Mouse (Mus musculus) liver, adult 2 months (tissue): ENCODE data around the gene Mpo. TPM values are rescaled to one million over a fixed set of nuclear protein-coding genes. Genes with fewer than 3 reads are reported as not detected.
A peak's percentile ranks its signal among the peaks of the same experiment; 100 is the strongest.

Source experiments
- DNase-seq: peaks from one replicate; pipeline ENCODE4 v3.0.0-alpha.2; 2011; ENCODE audit warnings: low read depth, low spot score; ENCODE audit errors: extremely low read depth
- H3K27ac ChIP-seq: fragments of 200-500 bp; replicated peaks from 2 replicates; pipeline ENCODE4 v1.5.1; 2012; ENCODE audit warnings: low read depth, mild to moderate bottlenecking, control low read depth, inconsistent platforms, low read length; ENCODE audit not compliant: insufficient read depth
- H3K27me3 ChIP-seq: fragments of 200-500 bp; 2 replicates; pipeline ENCODE4 v1.6.1; 2012; ENCODE audit warnings: mild to moderate bottlenecking, moderate library complexity, low read length, inconsistent platforms; ENCODE audit not compliant: control insufficient read depth, insufficient read depth
- H3K36me3 ChIP-seq: fragments of 200-500 bp; 2 replicates; pipeline ENCODE4 v1.6.1; 2012; ENCODE audit warnings: low read length, inconsistent platforms; ENCODE audit not compliant: control insufficient read depth, insufficient read depth
- H3K4me1 ChIP-seq: fragments of 200-500 bp; 2 replicates; pipeline ENCODE4 v1.6.1; 2011; ENCODE audit warnings: low read length; ENCODE audit not compliant: control insufficient read depth, insufficient read depth
- H3K4me3 ChIP-seq: fragments of 200-500 bp; 2 replicates; pipeline ENCODE4 v1.5.1; 2011; ENCODE audit warnings: low read depth, mild to moderate bottlenecking, control low read depth, low read length, moderate library complexity; ENCODE audit not compliant: insufficient read depth
- H3K79me2 ChIP-seq: fragments of 200-500 bp; 2 replicates; pipeline ENCODE4 v1.6.1; 2012; ENCODE audit warnings: inconsistent platforms, mild to moderate bottlenecking, low read length, moderate library complexity; ENCODE audit not compliant: control insufficient read depth, insufficient read depth
- H3K9ac ChIP-seq: fragments of 200-500 bp; 2 replicates; pipeline ENCODE4 v1.6.1; 2012; ENCODE audit warnings: low read depth, mild to moderate bottlenecking, control low read depth, inconsistent platforms, low read length
- CTCF ChIP-seq: fragments of 200-500 bp; IDR thresholded peaks from 2 replicates; pipeline ENCODE4 v1.5.1; 2011; ENCODE audit warnings: low read depth, low read length, control low read depth
- POLR2A ChIP-seq: fragments of 200-500 bp; IDR thresholded peaks from 2 replicates; pipeline ENCODE4 v1.6.1; 2011; ENCODE audit warnings: low read length, control low read depth; ENCODE audit not compliant: insufficient read depth; ENCODE audit errors: extremely low read depth
- WGBS: fragments of 180-500 bp; shearing (Covaris S2); methylation state at CpG from one replicate; pipeline ENCODE4 v1.1.7; 2018; 5-methylcytosine and 5-hydroxymethylcytosine counted together
- polyA plus RNA-seq: library from polyadenylated mRNA; depleted of rRNA; stranded (reverse); fragments of >200 nt; gene quantifications from 2 replicates; pipeline ENCODE4 v1.2.3, GENCODE M21; 2012
- total RNA-seq: library from RNA; depleted of rRNA; stranded (reverse); fragments of >200 nt; gene quantifications from 2 replicates; pipeline ENCODE4 v1.2.3, GENCODE M21; 2014

The Mpo gene
- total and polyA plus RNA-seq, 2 experiments, result 0.06 TPM; not detected in 1

- Histone ChIP-seq H3K4me1 (peaks cover 2% of the 10 kb centered on the region), H3K4me3 (peak overlapping the region; percentile 39; the same call in 1 of the 2 replicates), H3K79me2 (no peaks in the 10 kb centered on the region), H3K36me3 (no peaks in the 10 kb centered on the region), H3K27me3 (no peaks in the 10 kb centered on the region), H3K27ac (no peak overlapping the region), H3K9ac (no peak overlapping the region)
- no peak for TF ChIP-seq POLR2A
- no peak for TF ChIP-seq CTCF
- 40% methylated on average over 12 of the region's 12 CpGs for WGBS
- no peak for DNase-seq
Observed at GRCm38 (mm10) chr11:87778915-87779314, 14.5 kb upstream of the Mpo start.

- H3K4me3 ChIP-seq, result no peak overlapping the region
- peaks cover 2% of the 10 kb centered on the region for H3K4me1 ChIP-seq
- 86% methylated on average over 4 of the region's 4 CpGs for WGBS
- H3K79me2 ChIP-seq, result no peaks in the 10 kb centered on the region
- no peak for DNase-seq
- no peaks in the 10 kb centered on the region for H3K36me3 ChIP-seq
- H3K27ac ChIP-seq, result no peak overlapping the region
- no peak for TF ChIP-seq CTCF
- no peaks in the 10 kb centered on the region for H3K27me3 ChIP-seq
- H3K9ac ChIP-seq, result no peak overlapping the region
Observed at GRCm38 (mm10) chr11:87779392-87779791, 14.0 kb upstream of the Mpo start.

GRCm38 (mm10) chr11:87780130-87780529, 13.3 kb upstream of the Mpo start:
- no peak overlapping the region for H3K27ac ChIP-seq
- no peak for TF ChIP-seq POLR2A
- no peak for TF ChIP-seq CTCF
- DNase-seq, result no peak
- no peaks in the 10 kb centered on the region for H3K27me3 ChIP-seq
- H3K9ac ChIP-seq, result no peak overlapping the region
- H3K79me2 ChIP-seq, result no peaks in the 10 kb centered on the region
- peaks cover 2% of the 10 kb centered on the region for H3K4me1 ChIP-seq
- WGBS, result 83% methylated on average over 8 of the region's 8 CpGs
- no peak overlapping the region for H3K4me3 ChIP-seq
- H3K36me3 ChIP-seq, result no peaks in the 10 kb centered on the region

- DNase-seq, result no peak
- Histone ChIP-seq H3K4me3 (no peak overlapping the region), H3K79me2 (no peaks in the 10 kb centered on the region), H3K27ac (no peak overlapping the region), H3K27me3 (no peaks in the 10 kb centered on the region), H3K9ac (no peak overlapping the region), H3K36me3 (no peaks in the 10 kb centered on the region), H3K4me1 (no peaks in the 10 kb centered on the region)
- WGBS, result 77% methylated on average over 6 of the region's 6 CpGs
- TF ChIP-seq POLR2A (no peak), CTCF (no peak)
Observed at GRCm38 (mm10) chr11:87790088-87790487, 3.3 kb upstream of the Mpo start.

GRCm38 (mm10) chr11:87801711-87802275, 8.4 kb downstream of the Mpo start:
- Histone ChIP-seq H3K79me2 (no peaks in the 10 kb centered on the region), H3K27me3 (peaks cover 6% of the 10 kb centered on the region; the same call in 1 of the 2 replicates), H3K4me3 (no peak overlapping the region), H3K4me1 (no peaks in the 10 kb centered on the region), H3K27ac (no peak overlapping the region), H3K9ac (no peak overlapping the region), H3K36me3 (no peaks in the 10 kb centered on the region)
- 81% methylated on average over 22 of the region's 22 CpGs for WGBS
- TF ChIP-seq CTCF, result no peak
- no peak for TF ChIP-seq POLR2A
- DNase-seq, result no peak

- Histone ChIP-seq H3K27me3 (peaks cover 6% of the 10 kb centered on the region; the same call in 1 of the 2 replicates), H3K79me2 (no peaks in the 10 kb centered on the region), H3K4me1 (no peaks in the 10 kb centered on the region), H3K36me3 (no peaks in the 10 kb centered on the region), H3K4me3 (no peak overlapping the region), H3K9ac (no peak overlapping the region), H3K27ac (no peak overlapping the region)
- peak; percentile 43 for TF ChIP-seq CTCF
- no peak for TF ChIP-seq POLR2A
- DNase-seq, result no peak
- 52% methylated on average over 14 of the region's 14 CpGs for WGBS
Observed at GRCm38 (mm10) chr11:87802621-87803020, 9.2 kb downstream of the Mpo start.
